11 mouse cellular contexts compared by ENCODE assay signal in genomic region chr12:85619898-85620443, GRCm38 (mm10). TPM values are rescaled to one million over a fixed set of nuclear protein-coding genes. Genes with fewer than 3 reads are reported as not detected.
DNase-seq lines count a peak whose midpoint lies in the region; ATAC-seq and TF ChIP-seq lines count a peak whose summit lies in the region.
"Had no signal": no experiment of that assay in that cellular context is flagged by ENCODE, and none has a peak within 500 bp of the region (broad histone marks: within the 10 kb centered on the region; RNA-seq: fewer than 3 reads in every experiment).

No protein-coding gene starts in this region.

- TF ChIP-seq CTCF in layer of hippocampus, adult 2 months (conservative IDR thresholded peaks at IDR 0.05): no peak

- H3K4me1 ChIP-seq in embryonic facial prominence, embryonic 10.5 days: peaks cover 33% of the 10 kb centered on the region
- peaks cover 70% of the 10 kb centered on the region for H3K4me1 ChIP-seq in neural tube, embryonic 13.5 days (replicated peaks)

- peak overlapping the region; percentile 84 for H3K27ac ChIP-seq in layer of hippocampus, adult 2 months
- 0 out of 2 replicates have a peak overlapping the region, but pooled peaks have one; percentile 5 for H3K27ac ChIP-seq in embryonic facial prominence, embryonic 10.5 days (replicated peaks)
- peak overlapping the region; percentile 90 for H3K27ac ChIP-seq in neural tube, embryonic 13.5 days (replicated peaks)
- H3K27ac ChIP-seq: embryonic facial prominence, embryonic 13.5 days had no signal

- peak; percentile 83 for ATAC-seq in neural tube, embryonic 13.5 days (ENCODE audit: low read depth)

- H3K9ac ChIP-seq in neural tube, embryonic 13.5 days: 0 out of 2 replicates have a peak overlapping the region, but pooled peaks have one; percentile 1
- H3K9ac ChIP-seq: embryonic facial prominence, embryonic 13.5 days had no signal

- H3K4me3 ChIP-seq in layer of hippocampus, adult 2 months: no peak overlapping the region
- no peak overlapping the region for H3K4me3 ChIP-seq in embryonic facial prominence, embryonic 10.5 days
- H3K4me3 ChIP-seq in neural tube, embryonic 13.5 days: no peak overlapping the region
- H3K4me3 ChIP-seq: embryonic facial prominence, embryonic 13.5 days; myocyte had no signal

- H3K9me3 ChIP-seq in embryonic facial prominence, embryonic 10.5 days: no peaks in the 10 kb centered on the region
- no peaks in the 10 kb centered on the region for H3K9me3 ChIP-seq in neural tube, embryonic 13.5 days
- H3K9me3 ChIP-seq: embryonic facial prominence, embryonic 13.5 days; G1E had no signal

- H3K36me3 ChIP-seq in embryonic facial prominence, embryonic 10.5 days (replicated peaks): no peaks in the 10 kb centered on the region
- H3K36me3 ChIP-seq in neural tube, embryonic 13.5 days: peaks cover 29% of the 10 kb centered on the region; the same call in 1 of the 2 replicates
- H3K36me3 ChIP-seq: G1E had no signal

- no peak overlapping the region for H3K4me2 ChIP-seq in neural tube, embryonic 13.5 days
- H3K4me2 ChIP-seq: embryonic facial prominence, embryonic 13.5 days had no signal

- peak in 1 of 2 experiments; percentile 58 for DNase-seq in layer of hippocampus, adult 2 months (ENCODE audit: low spot score in 2 of 2)
- DNase-seq in layer of hippocampus, postnatal 25 days (ENCODE audit: extremely low spot score in 1 of 2, low spot score in 1 of 2): no peak
- no peak for DNase-seq in embryonic facial prominence, embryonic 10.5 days (ENCODE audit: low spot score)
- DNase-seq in kidney, adult 9 months: peak; percentile 83
- no peak for DNase-seq in testis, postnatal 10 days (ENCODE audit: low spot score)
- DNase-seq in cerebellum, adult 8-10 months: no peak
- DNase-seq: gastrocnemius, postnatal 25 days had no signal

- 79% methylated on average over 11 of the region's 11 CpGs for WGBS in embryonic facial prominence, embryonic 10.5 days
- WGBS in neural tube, embryonic 13.5 days: 20% methylated on average over 11 of the region's 11 CpGs

- H3K27me3 ChIP-seq in embryonic facial prominence, embryonic 10.5 days (replicated peaks; ENCODE audit: low read depth, poor library complexity, severe bottlenecking): no peaks in the 10 kb centered on the region
- no peaks in the 10 kb centered on the region for H3K27me3 ChIP-seq in neural tube, embryonic 13.5 days
- H3K27me3 ChIP-seq: embryonic facial prominence, embryonic 13.5 days had no signal

RNA-seq across cellular contexts. Expression of gene Jdp2, which starts 21.1 kb away (rescaled TPM):
- total RNA-seq in layer of hippocampus, adult 2 months (2021): 10 to 100 TPM; 48.2 to 49.5 TPM
- 10 to 100 TPM; 40.6 to 42.3 TPM for total RNA-seq in layer of hippocampus, postnatal 25 days (2021)
- polyA plus RNA-seq in embryonic facial prominence, embryonic 10.5 days (2016; fragmentation: Nextera tagmentation; extraction: Ambion mirVana): 0.15 and 0.48 TPM in 2 replicates
- polyA plus RNA-seq in neural tube, embryonic 13.5 days (2015; fragmentation: Nextera tagmentation; extraction: Ambion mirVana): 0.41 and 0.53 TPM in 2 replicates
- total RNA-seq: G1E had no signal
- polyA plus RNA-seq: G1E had no signal

Comparison
In these comparisons a context has a peak if more than half of its experiments do, and no peak if none do; other contexts are left out.
1. H3K27ac ChIP-seq: peak in every context shown above with its lines; median percentile 90 in neural tube, embryonic 13.5 days; 84 in layer of hippocampus, adult 2 months; 5 in embryonic facial prominence, embryonic 10.5 days.